Mouse (Mus musculus): ENCODE data around the gene Agap3. TPM values are rescaled to one million over a fixed set of nuclear protein-coding genes. Genes with fewer than 3 reads are reported as not detected.
A peak's percentile ranks its signal among the peaks of the same experiment; 100 is the strongest.

Agap3 gene
- polyA plus RNA-seq, 1 experiment from 2014 or later, result 21.0 TPM

DNA sequence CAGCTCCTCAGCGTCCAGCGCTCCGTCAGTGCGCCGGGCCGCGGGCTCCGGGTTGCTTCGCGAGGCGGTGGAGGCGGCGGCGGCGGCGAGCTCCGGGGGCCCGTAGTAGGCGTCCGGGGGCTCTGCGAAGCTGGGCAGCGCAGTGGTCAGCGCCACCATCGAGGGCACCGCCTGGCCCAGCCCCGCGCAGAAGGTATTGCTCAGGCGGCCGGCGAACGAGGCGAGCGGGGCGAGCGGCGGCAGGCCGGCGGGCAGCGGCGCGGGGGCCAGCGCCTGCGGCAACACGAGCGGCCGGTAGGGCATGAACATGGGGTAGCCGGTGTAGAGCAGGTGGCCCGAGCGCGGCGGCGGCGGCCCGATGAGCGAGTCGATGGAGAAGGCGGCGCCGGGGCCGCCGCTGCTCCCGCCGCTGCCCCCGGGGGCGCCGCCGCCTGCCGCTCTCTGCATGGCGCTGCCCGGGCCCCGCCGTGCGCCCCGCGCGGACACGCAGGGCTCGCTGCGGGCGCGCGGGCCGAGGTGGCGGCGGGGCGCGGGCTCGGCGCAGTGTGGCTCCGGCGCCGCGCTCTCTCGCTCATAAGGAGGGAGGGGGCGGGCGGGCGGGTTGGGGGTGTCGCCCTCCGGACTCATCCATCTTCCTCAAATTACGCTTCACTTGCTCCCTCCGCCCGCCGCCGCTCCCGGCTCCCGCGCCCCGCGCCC is 74.4 kb downstream of the Agap3 start:
- H3K4me1 ChIP-seq (ENCODE audit: insufficient read depth, low read length), result peaks cover 12% of the 10 kb centered on the region
- H3K4me3 ChIP-seq (ENCODE audit: low read length), result peak overlapping the region; percentile 48
- WGBS, result under 1% methylated on average over 46 of the region's 109 CpGs
- H3K9ac ChIP-seq (replicated peaks; ENCODE audit: low read length), result peak overlapping the region; percentile 18; the same call in 1 of the 2 replicates
- peak overlapping the region; percentile 84 for H3K4me2 ChIP-seq (replicated peaks; ENCODE audit: low read depth, low read length)
- ATAC-seq (ENCODE audit: low FRiP score, low TSS enrichment), result peak; percentile 35; the same call in 1 of the 2 replicates
- H3K36me3 ChIP-seq (ENCODE audit: insufficient read depth, low read length), result no peaks in the 10 kb centered on the region
- H3K9me3 ChIP-seq (ENCODE audit: low read length), result no peaks in the 10 kb centered on the region
- no peak overlapping the region for H3K27ac ChIP-seq (ENCODE audit: low read length)
- peaks cover 92% of the 10 kb centered on the region for H3K27me3 ChIP-seq (ENCODE audit: insufficient read depth, low read length)

- WGBS, result 1% methylated on average over 34 of the region's 49 CpGs
- Histone ChIP-seq H3K36me3 (ENCODE audit: insufficient read depth, low read length) (no peaks in the 10 kb centered on the region), H3K27ac (ENCODE audit: low read length) (no peak within 1 kb of the TSS), H3K4me3 (ENCODE audit: low read length) (peak within 1 kb of the TSS; percentile 48), H3K9me3 (ENCODE audit: low read length) (no peaks in the 10 kb centered on the region), H3K4me1 (ENCODE audit: insufficient read depth, low read length) (peaks cover 12% of the 10 kb centered on the region), H3K9ac (replicated peaks; ENCODE audit: low read length) (peak within 1 kb of the TSS; percentile 18; the same call in 1 of the 2 replicates), H3K27me3 (ENCODE audit: insufficient read depth, low read length) (peaks cover 92% of the 10 kb centered on the region), H3K4me2 (replicated peaks; ENCODE audit: low read depth, low read length) (peak within 1 kb of the TSS; percentile 84)
- ATAC-seq (ENCODE audit: low FRiP score, low TSS enrichment), result no peak; the same call in 1 of the 2 replicates
These were observed 74.9 kb downstream of the Agap3 start, which contains the start of gene Gbx1 for GRCm38 (mm10) chr5:24526889-24527230. Gene Gbx1 (minus strand): TSS chr5:24527202.

- no peak overlapping the region for H3K9ac ChIP-seq (replicated peaks; ENCODE audit: low read length)
- no peak overlapping the region for H3K4me3 ChIP-seq (ENCODE audit: low read length)
- H3K9me3 ChIP-seq (ENCODE audit: low read length), result no peaks in the 10 kb centered on the region
- H3K36me3 ChIP-seq (ENCODE audit: insufficient read depth, low read length), result no peaks in the 10 kb centered on the region
- H3K4me2 ChIP-seq (replicated peaks; ENCODE audit: low read depth, low read length), result no peak overlapping the region
- no peak for ATAC-seq (ENCODE audit: low FRiP score, low TSS enrichment)
- no peak overlapping the region for H3K27ac ChIP-seq (ENCODE audit: low read length)
- 14% methylated on average over 6 of the region's 6 CpGs for WGBS
- H3K27me3 ChIP-seq (ENCODE audit: insufficient read depth, low read length), result peaks cover 86% of the 10 kb centered on the region
- peaks cover 12% of the 10 kb centered on the region for H3K4me1 ChIP-seq (ENCODE audit: insufficient read depth, low read length)
These were observed 75.8 kb downstream of the Agap3 start for GRCm38 (mm10) chr5:24527780-24528179.

DNA sequence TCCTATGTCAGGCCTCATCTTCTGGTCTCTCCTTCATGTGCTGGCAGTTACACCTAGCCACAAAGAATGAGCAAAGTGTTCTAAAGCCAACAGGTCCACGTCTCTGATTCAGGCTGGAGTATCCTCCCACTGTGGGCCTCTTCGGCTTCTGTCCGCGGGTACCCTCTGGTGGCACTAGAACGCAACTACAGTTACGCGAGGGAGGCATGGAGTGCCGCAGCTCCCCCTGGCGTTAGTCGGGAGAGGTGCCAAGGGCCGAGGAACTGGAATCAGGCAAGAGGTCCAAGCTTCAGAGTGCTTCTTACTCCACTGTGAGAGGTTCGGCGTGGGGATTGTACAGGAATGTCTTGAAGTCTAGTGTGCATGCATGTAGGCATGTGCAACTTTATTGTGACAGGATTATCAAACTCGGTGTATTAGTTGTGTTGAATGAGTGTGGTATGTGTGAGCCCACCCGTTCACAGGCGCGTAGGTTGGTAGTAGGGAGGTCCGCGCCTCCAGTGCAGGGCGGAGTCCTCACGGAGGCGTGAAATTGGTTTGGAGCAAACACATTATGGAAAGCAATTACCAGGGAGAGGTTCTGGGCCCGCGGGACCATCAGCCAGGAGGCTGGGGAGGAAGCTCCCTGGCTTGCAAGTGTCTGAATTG is 78.2 kb downstream of the Agap3 start:
- Histone ChIP-seq H3K9ac (replicated peaks; ENCODE audit: low read length) (no peak overlapping the region), H3K27me3 (ENCODE audit: insufficient read depth, low read length) (peaks cover 66% of the 10 kb centered on the region), H3K9me3 (ENCODE audit: low read length) (no peaks in the 10 kb centered on the region), H3K4me3 (ENCODE audit: low read length) (no peak overlapping the region), H3K36me3 (ENCODE audit: insufficient read depth, low read length) (no peaks in the 10 kb centered on the region), H3K4me2 (replicated peaks; ENCODE audit: low read depth, low read length) (no peak overlapping the region), H3K4me1 (ENCODE audit: insufficient read depth, low read length) (peaks cover 12% of the 10 kb centered on the region), H3K27ac (ENCODE audit: low read length) (no peak overlapping the region)
- 14% methylated on average over 24 of the region's 24 CpGs for WGBS
- peak; percentile 60 for ATAC-seq (ENCODE audit: low FRiP score, low TSS enrichment)

DNA sequence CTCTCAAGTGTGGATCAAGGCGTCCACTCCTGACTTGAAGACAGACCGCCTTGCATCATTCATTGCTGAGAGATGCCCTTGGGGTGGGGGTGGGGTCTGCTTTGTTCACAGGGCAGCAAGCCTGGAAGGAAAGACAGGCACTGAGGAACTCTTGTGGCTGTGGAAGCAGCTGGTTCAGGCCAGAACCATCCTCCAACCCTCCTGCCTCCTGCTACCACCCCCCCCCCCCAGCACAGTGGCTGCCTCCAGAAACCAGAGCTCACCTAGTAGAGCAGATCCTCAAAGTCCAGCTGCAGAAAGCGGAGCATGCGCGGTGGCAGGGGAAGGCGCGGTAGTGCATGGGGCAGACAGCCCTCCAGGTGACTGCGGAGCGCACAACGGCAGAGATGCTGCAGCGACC is 81.4 kb downstream of the Agap3 start:
- no peak for ATAC-seq (ENCODE audit: low FRiP score, low TSS enrichment)
- Histone ChIP-seq H3K9me3 (ENCODE audit: low read length) (no peaks in the 10 kb centered on the region), H3K36me3 (ENCODE audit: insufficient read depth, low read length) (no peaks in the 10 kb centered on the region), H3K4me2 (replicated peaks; ENCODE audit: low read depth, low read length) (no peak overlapping the region), H3K9ac (replicated peaks; ENCODE audit: low read length) (no peak overlapping the region), H3K4me3 (ENCODE audit: low read length) (no peak overlapping the region), H3K27me3 (ENCODE audit: insufficient read depth, low read length) (peaks cover 33% of the 10 kb centered on the region), H3K4me1 (ENCODE audit: insufficient read depth, low read length) (no peaks in the 10 kb centered on the region), H3K27ac (ENCODE audit: low read length) (no peak overlapping the region)
- 46% methylated on average over 11 of the region's 11 CpGs for WGBS

DNA sequence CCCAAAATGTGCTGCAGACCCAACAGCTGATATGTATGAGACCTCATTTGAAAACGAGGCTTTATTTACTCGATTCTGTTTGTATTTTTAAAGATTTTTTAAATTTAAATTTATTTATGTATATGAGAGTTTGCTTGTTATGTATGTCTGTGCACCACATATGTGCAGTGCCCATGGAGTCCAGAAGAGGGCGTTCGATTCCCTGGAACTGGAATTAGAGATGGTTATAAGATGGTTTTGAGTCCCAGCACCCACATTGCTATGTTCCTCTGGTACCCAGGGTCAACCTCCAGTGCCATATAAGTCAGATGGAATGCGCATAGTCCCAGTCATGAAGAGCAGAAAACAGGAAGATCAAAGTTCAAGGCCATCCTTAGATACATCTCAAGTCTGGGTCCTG is 82.3 kb downstream of the Agap3 start:
- ATAC-seq (ENCODE audit: low FRiP score, low TSS enrichment), result no peak
- Histone ChIP-seq H3K27me3 (ENCODE audit: insufficient read depth, low read length) (peaks cover 24% of the 10 kb centered on the region), H3K9me3 (ENCODE audit: low read length) (no peaks in the 10 kb centered on the region), H3K27ac (ENCODE audit: low read length) (no peak overlapping the region), H3K4me1 (ENCODE audit: insufficient read depth, low read length) (no peaks in the 10 kb centered on the region), H3K4me3 (ENCODE audit: low read length) (no peak overlapping the region), H3K36me3 (ENCODE audit: insufficient read depth, low read length) (no peaks in the 10 kb centered on the region), H3K4me2 (replicated peaks; ENCODE audit: low read depth, low read length) (no peak overlapping the region), H3K9ac (replicated peaks; ENCODE audit: low read length) (no peak overlapping the region)
- WGBS, result 52% methylated on average over 5 of the region's 5 CpGs

- H3K9ac ChIP-seq (replicated peaks; ENCODE audit: low read length), result no peak overlapping the region
- peaks cover 22% of the 10 kb centered on the region for H3K27me3 ChIP-seq (ENCODE audit: insufficient read depth, low read length)
- H3K4me1 ChIP-seq (ENCODE audit: insufficient read depth, low read length), result peaks cover 9% of the 10 kb centered on the region
- H3K4me3 ChIP-seq (ENCODE audit: low read length), result no peak overlapping the region
- H3K27ac ChIP-seq (ENCODE audit: low read length), result no peak overlapping the region
- no peak overlapping the region for H3K4me2 ChIP-seq (replicated peaks; ENCODE audit: low read depth, low read length)
- 86% methylated on average over 3 of the region's 3 CpGs for WGBS
- ATAC-seq (ENCODE audit: low FRiP score, low TSS enrichment), result no peak
- no peaks in the 10 kb centered on the region for H3K9me3 ChIP-seq (ENCODE audit: low read length)
- H3K36me3 ChIP-seq (ENCODE audit: insufficient read depth, low read length), result no peaks in the 10 kb centered on the region
These were observed 83.8 kb downstream of the Agap3 start for GRCm38 (mm10) chr5:24535731-24536130.

- no peak overlapping the region for H3K4me2 ChIP-seq (replicated peaks; ENCODE audit: low read depth, low read length)
- peaks cover 17% of the 10 kb centered on the region for H3K4me1 ChIP-seq (ENCODE audit: insufficient read depth, low read length)
- no peak overlapping the region for H3K4me3 ChIP-seq (ENCODE audit: low read length)
- H3K27ac ChIP-seq (ENCODE audit: low read length), result no peak overlapping the region
- H3K36me3 ChIP-seq (ENCODE audit: insufficient read depth, low read length), result no peaks in the 10 kb centered on the region
- no peak overlapping the region for H3K9ac ChIP-seq (replicated peaks; ENCODE audit: low read length)
- WGBS, result 80% methylated on average over 5 of the region's 5 CpGs
- no peaks in the 10 kb centered on the region for H3K9me3 ChIP-seq (ENCODE audit: low read length)
- H3K27me3 ChIP-seq (ENCODE audit: insufficient read depth, low read length), result peaks cover 14% of the 10 kb centered on the region
- ATAC-seq (ENCODE audit: low FRiP score, low TSS enrichment), result no peak
These were observed 84.5 kb downstream of the Agap3 start for GRCm38 (mm10) chr5:24536511-24536910.

DNA sequence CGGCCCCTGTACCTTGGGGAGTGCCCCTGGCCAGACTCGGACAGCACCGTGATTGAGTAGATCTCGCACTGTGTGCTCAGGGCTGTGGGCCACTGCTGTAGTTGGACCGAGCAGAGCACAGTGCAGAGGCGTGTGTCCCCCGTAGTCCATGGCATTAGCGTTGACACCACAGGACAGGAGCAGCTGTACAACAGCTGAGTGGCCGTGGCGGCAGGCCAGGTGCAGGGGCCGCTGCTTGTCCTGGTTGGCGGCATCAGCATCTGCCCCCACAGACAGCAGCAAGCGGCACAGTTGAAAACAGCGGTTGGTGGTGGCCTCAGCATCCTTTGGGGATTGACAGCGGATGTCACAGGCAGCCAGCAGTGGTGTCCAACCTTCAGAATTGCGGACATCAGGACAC is 85.6 kb downstream of the Agap3 start:
- Histone ChIP-seq H3K4me1 (ENCODE audit: insufficient read depth, low read length) (peaks cover 17% of the 10 kb centered on the region), H3K4me2 (replicated peaks; ENCODE audit: low read depth, low read length) (no peak overlapping the region), H3K36me3 (ENCODE audit: insufficient read depth, low read length) (no peaks in the 10 kb centered on the region), H3K4me3 (ENCODE audit: low read length) (no peak overlapping the region), H3K27ac (ENCODE audit: low read length) (no peak overlapping the region), H3K9ac (replicated peaks; ENCODE audit: low read length) (no peak overlapping the region), H3K9me3 (ENCODE audit: low read length) (no peaks in the 10 kb centered on the region), H3K27me3 (ENCODE audit: insufficient read depth, low read length) (peaks cover 7% of the 10 kb centered on the region; the same call in 1 of the 2 replicates)
- ATAC-seq (ENCODE audit: low FRiP score, low TSS enrichment), result no peak
- 61% methylated on average over 16 of the region's 16 CpGs for WGBS

All from kidney, embryonic 16.5 days (tissue).